Mouse (Mus musculus) lung, adult 2 months (tissue): ENCODE results near the gene Hnmt.

Source experiments
- CTCF ChIP-seq: fragments of 200-500 bp; IDR thresholded peaks from 2 replicates; pipeline ENCODE4 v1.5.1; 2011; ENCODE audit warnings: mild to moderate bottlenecking, low read length, control low read depth; ENCODE audit not compliant: insufficient read depth
- POLR2A ChIP-seq: fragments of 200-500 bp; IDR thresholded peaks from 2 replicates; pipeline ENCODE4 v1.6.1; 2011; ENCODE audit warnings: low read depth, mild to moderate bottlenecking, control low read depth, low read length, borderline replicate concordance; ENCODE audit errors: extremely low read depth

DNA sequence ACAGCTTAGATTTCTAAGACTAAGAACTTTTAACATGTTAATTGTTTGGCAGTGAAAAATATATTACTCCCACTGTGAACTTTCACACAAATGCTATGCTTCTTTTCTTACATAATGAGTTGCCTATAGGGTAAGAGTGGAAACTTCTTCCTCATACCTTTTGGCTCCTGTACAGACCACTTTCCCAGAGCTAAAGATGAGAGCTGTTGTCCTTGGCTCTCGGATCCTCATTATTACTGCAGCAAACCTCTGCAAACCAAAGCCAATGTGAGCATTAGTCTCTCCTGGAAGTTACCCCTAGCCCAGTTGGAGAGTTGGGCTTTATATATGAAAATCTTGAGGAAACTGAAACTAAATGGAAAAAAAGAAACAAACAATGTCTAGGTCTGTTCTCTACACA, 41.7 kb upstream of the Hnmt start:
- no peak for TF ChIP-seq CTCF
- TF ChIP-seq POLR2A: no peak
